Mouse (Mus musculus) Patski (cell line): ENCODE measurements at regions not wholly inside any gene's neighbourhood (a gene's known extent, or its start where the extent isn't known, plus 50 kb on each side); places are given as distances from the start of the nearest gene placed in this dataset.
A peak's percentile ranks its signal among the peaks of the same experiment; 100 is the strongest.

ENCODE experiments used
- ATAC-seq: fragments of 100-300 bp; one replicate; pipeline ENCODE4 v1.8.0; 2021
- CTCF ChIA-PET: fragments of 350-600 bp; sonication (Branson Sonifier 250); formaldehyde crosslinking; loops from one replicate; lab custom pipeline; 2022; ENCODE audit warnings: inconsistent platforms; lab: Charles Lee
- POLR2A ChIA-PET: fragments of 350-600 bp; sonication (Branson Sonifier 250); formaldehyde crosslinking; loops from one replicate; lab custom pipeline; 2022; ENCODE audit warnings: antibody characterized with exemption, inconsistent platforms; lab: Charles Lee
- DNase-seq: peaks from one replicate; pipeline ENCODE4 v3.0.0-alpha.2; 2011; ENCODE audit warnings: low read depth, low spot score
- H3K27me3 ChIP-seq: fragments of 371-371 bp; one replicate; pipeline ENCODE4 v1.5.1; 2021
- CTCF ChIP-seq: fragments of 100-300 bp; IDR thresholded peaks from one replicate; pipeline ENCODE4 v1.5.1; 2021
- in situ Hi-C: fragments of 300-500 bp; cut with MboI; formaldehyde crosslinking; loops from 3 replicates; pipeline ENCODE4 v1.11.1; 2018; ENCODE audit warnings: low pct_unique_long_range_greater_than_20kb, mixed read lengths

DNA sequence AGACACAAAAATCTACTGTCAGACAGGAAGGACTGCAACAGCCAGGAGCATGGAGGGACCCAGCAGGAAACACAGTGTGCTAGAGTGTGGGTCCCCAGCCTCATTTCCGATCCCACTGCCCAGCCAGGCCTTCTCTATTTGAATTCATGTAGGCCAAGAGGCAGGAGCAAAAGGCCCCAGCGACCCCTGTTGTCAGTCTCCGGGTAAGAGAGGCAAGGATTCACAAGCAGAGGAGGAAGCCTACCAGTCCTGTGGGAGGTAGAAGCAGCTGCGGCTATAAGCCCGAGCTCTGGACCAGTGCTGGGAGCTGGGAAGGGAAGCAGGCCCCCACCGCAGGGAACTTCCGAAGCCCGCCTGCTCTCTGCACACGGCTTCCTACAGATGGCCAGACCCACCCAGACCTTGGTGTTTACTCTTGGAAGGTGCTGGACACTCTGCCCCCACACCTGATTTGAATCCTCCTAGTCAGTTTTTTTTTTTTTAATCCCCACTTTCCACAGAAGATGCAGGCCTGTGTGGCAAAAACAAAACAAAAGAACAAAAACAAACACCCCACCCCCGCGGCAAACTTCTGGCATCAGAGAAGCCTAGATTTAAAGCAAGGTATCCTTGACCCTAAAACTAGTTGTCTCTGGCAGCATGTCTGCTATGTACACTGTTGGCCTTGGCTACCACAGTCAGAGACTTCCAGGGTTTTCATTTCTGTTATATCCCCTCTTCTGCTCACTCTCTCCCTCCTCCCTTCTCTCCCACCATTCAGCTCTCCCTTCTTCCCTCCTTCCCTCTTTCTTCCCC is 420.6 kb upstream of the Trpc7 start:
- CTCF ChIA-PET: no interaction called here
- H3K27me3 ChIP-seq: peaks cover 8% of the 10 kb centered on the region
- TF ChIP-seq CTCF: no peak
- in situ Hi-C loops: no loop called here
- DNase-seq (no peak), ATAC-seq (no peak)
- POLR2A ChIA-PET: no interaction called here

DNA sequence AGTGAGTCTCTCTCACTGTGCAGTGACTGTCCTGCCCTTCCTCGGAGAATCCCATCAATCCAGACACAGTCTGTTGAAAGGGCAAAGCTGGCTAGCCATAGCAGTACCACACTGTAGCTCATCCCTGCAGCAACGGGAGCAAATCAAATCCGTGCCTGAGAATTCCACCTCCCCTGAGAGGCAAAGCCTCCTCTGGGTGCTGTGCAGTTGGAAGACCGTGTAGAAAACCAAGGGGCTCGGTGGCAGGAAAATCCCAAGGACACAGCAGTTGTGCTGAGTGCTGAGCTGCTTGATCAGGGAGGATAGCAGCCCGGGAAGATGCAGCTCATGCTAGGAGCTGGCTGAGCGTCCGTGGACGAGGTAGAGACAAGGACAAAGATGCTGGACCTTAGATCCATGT is 418.7 kb upstream of the Trpc7 start:
- in situ Hi-C loops: no loop called here
- CTCF ChIA-PET: no interaction called here
- POLR2A ChIA-PET: no interaction called here
- DNase-seq: no peak
- no peak for TF ChIP-seq CTCF
- no peak for ATAC-seq
- H3K27me3 ChIP-seq: peaks cover 9% of the 10 kb centered on the region

DNA sequence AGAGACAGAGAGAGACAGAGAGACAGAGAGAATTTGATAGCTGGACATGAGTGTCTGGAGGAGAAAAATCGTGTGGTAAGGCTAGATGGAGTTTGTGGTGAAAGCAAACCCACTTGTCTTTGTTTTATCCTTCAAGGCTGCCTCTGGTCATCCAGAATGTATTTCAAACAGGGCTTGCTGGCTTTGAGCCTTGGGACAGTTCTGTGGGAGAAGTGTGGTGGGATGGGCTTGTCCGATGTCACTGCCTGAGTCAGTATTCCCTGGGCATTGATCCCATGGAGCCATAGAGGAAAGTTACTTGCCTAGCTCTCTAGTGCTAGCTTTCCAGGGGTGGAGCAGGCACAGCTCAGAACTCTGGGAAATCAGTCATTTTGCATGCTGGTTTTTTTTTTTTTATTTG is 417.9 kb upstream of the Trpc7 start:
- no peak for TF ChIP-seq CTCF
- in situ Hi-C loops: no loop called here
- ATAC-seq (no peak), DNase-seq (no peak)
- H3K27me3 ChIP-seq: peaks cover 9% of the 10 kb centered on the region
- CTCF ChIA-PET: no interaction called here
- POLR2A ChIA-PET: no interaction called here

DNA sequence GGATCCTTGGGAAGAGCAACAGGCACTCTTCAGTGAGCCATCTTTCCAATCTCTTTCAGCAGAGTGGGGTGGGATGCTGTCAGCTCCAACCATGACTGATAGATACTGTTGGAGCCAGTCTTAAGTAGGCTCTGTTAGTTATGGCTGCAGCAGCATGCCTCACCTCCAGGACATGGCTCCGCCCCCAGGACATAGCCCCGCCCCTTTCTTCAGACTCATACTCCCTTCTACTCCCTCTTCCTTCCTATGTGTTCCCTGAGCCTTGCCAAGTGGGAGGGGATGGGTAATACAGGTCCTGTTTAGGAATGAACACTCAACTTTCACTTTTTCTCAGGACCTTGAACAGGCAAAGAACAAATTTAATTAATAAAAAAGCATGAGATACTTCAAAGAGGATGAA is 415.4 kb upstream of the Trpc7 start:
- in situ Hi-C loops: no loop called here
- DNase-seq: no peak
- POLR2A ChIA-PET: no interaction called here
- no peak for ATAC-seq
- peaks cover 9% of the 10 kb centered on the region for H3K27me3 ChIP-seq
- no peak for TF ChIP-seq CTCF
- CTCF ChIA-PET: no interaction called here

- in situ Hi-C loops: no loop called here
- H3K27me3 ChIP-seq: peaks cover 9% of the 10 kb centered on the region
- ChIA-PET CTCF (no interaction called here), POLR2A (no interaction called here)
- peak; percentile 26 for TF ChIP-seq CTCF
- ATAC-seq (no peak), DNase-seq (no peak)
Measured at GRCm38 (mm10) chr13:57309618-57310017, 413.8 kb upstream of the Trpc7 start.

DNA sequence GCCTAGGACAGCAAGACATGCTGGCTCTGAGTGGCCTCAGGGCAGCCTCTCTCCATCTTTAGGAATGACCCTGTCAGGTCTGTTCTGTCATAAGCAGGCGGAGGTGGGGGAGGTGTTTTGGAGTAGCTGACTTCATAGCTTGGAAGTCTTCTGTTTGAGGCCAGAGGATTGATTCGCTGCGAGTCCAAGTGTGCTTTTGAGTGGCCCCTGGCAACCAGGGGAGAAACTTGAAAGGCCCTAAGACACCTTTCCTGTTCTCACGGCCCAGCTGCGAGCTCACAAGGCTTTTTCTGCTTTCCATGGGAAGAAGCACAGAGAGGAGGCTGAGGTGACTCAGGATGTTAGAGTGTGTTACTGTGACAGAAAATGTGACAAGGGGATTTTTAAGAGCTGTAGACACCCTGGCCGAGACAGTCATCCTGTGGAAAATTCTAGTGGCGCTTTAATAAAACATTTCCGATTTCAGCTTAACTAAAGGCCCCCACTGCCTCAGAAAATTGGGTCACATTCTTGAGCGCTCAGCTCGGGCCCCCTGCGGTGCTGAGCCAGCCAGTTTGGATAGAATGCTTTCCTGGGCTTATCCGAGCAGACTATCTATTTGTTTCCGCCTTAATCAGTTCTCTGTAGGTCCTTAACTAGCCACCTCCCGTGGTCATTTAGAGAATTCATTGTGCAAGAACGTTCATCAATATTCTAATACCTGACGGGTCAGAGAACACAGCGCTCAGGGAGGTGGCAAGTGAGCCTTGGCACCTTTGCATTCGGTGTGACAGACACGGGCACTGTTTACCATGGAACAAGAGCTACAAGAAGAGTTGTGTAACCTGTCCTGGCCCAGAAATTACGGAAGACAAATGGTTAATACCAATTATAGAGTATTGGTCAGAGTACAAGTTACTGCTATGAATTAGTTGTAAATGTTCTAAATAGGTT is 412.4 kb upstream of the Trpc7 start:
- ATAC-seq: no peak
- in situ Hi-C loops: no loop called here
- DNase-seq: no peak
- peaks cover 4% of the 10 kb centered on the region for H3K27me3 ChIP-seq
- CTCF ChIA-PET: no interaction called here
- POLR2A ChIA-PET: no interaction called here
- no peak for TF ChIP-seq CTCF

- H3K27me3 ChIP-seq: no peaks in the 10 kb centered on the region
- ChIA-PET POLR2A (no interaction called here), CTCF (no interaction called here)
- in situ Hi-C loops: no loop called here
- ATAC-seq (no peak), DNase-seq (no peak)
- no peak for TF ChIP-seq CTCF
Measured at GRCm38 (mm10) chr13:57305586-57305985, 409.8 kb upstream of the Trpc7 start.

GRCm38 (mm10) chr13:57303805-57304204 is 408.0 kb upstream of the Trpc7 start:
- in situ Hi-C loops: no loop called here
- no peak for TF ChIP-seq CTCF
- ATAC-seq (no peak), DNase-seq (no peak)
- ChIA-PET POLR2A (no interaction called here), CTCF (no interaction called here)
- no peaks in the 10 kb centered on the region for H3K27me3 ChIP-seq

GRCm38 (mm10) chr13:57291737-57292490 is 396.1 kb upstream of the Trpc7 start:
- no peak for ATAC-seq
- POLR2A ChIA-PET: no interaction called here
- no peak for DNase-seq
- TF ChIP-seq CTCF: no peak
- in situ Hi-C loops: no loop called here
- CTCF ChIA-PET: interaction anchor here (0.6 to 1.7 kb wide), 3 partner anchors 8 to 408 kb away, joined by 3 to 4 read pairs (median 3); no protein-coding TSS in a partner anchor
- H3K27me3 ChIP-seq: no peaks in the 10 kb centered on the region

DNA sequence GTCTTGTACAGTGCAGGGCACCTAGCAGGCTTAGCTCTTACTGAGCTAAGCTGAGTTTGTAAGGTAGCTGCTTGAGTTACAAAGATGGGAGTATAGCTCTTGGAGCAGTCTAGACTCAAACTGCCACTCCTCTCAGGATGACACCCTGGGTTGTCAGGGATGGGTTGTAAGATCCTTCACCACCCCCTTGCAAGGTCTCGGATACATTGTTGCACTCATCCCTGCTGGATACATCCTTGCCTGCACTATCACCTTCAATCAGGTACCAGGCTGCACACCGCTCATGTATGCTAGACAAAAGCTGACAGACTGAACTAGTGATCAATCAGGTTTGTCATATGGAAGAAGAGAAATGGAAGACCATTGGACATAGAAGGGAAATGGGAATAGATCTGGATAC is 390.4 kb upstream of the Trpc7 start:
- ATAC-seq (no peak), DNase-seq (no peak)
- no peak for TF ChIP-seq CTCF
- in situ Hi-C loops: no loop called here
- CTCF ChIA-PET: no interaction called here
- no peaks in the 10 kb centered on the region for H3K27me3 ChIP-seq
- POLR2A ChIA-PET: no interaction called here

DNA sequence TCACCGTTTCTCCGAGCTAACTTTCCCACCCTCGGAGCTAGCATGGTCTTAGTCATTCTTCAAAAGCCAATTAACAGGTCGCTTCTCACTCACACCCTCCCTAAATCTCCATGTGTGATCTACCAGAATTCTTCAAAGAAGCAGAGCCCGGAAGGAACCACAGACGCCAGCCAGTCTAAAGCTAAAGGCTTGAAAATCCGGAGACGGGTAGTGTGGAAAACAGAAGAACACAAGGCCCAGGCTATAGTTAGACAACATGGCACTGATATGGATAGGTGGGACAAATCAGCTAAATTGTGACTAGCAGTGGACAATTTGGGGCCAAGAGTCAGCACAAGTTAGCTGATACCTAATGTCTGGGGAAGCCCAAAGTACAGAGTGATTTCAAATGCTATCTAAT is 387.0 kb upstream of the Trpc7 start:
- no peak for ATAC-seq
- no peaks in the 10 kb centered on the region for H3K27me3 ChIP-seq
- no peak for DNase-seq
- ChIA-PET POLR2A (no interaction called here), CTCF (interaction anchor here (0.8 to 1.2 kb wide), 2 partner anchors 26 to 477 kb away, joined by 3 read pairs; no protein-coding TSS in a partner anchor)
- TF ChIP-seq CTCF: no peak
- in situ Hi-C loops: no loop called here
